Mouse (Mus musculus) spleen, adult 2 months (tissue): ENCODE data around the gene Il23a. TPM values are rescaled to one million over a fixed set of nuclear protein-coding genes. Genes with fewer than 3 reads are reported as not detected.

Source experiments
- DNase-seq, 2 experiments: peaks; one replicate each; pipeline versions ENCODE4 v3.0.0 to v3.0.0-alpha.2; 2012 to 2021; ENCODE audit warnings: low spot score in 2 of 2, low read depth in 1 of 2
- H3K27ac ChIP-seq: fragments of 200-500 bp; 2 replicates; pipeline ENCODE4 v1.5.1; 2012; ENCODE audit warnings: low read length, inconsistent platforms; ENCODE audit not compliant: insufficient read depth
- H3K27me3 ChIP-seq: fragments of 200-500 bp; 2 replicates; pipeline ENCODE4 v1.6.1; 2012; ENCODE audit warnings: mild to moderate bottlenecking, moderate library complexity, low read length, inconsistent platforms; ENCODE audit not compliant: control insufficient read depth, insufficient read depth
- H3K36me3 ChIP-seq: fragments of 200-500 bp; 2 replicates; pipeline ENCODE4 v1.6.1; 2012; ENCODE audit warnings: mild to moderate bottlenecking, low read length, inconsistent platforms; ENCODE audit not compliant: control insufficient read depth, insufficient read depth
- H3K4me1 ChIP-seq: fragments of 200-500 bp; 2 replicates; pipeline ENCODE4 v1.6.1; 2011; ENCODE audit warnings: inconsistent platforms; ENCODE audit not compliant: control insufficient read depth, insufficient read depth, insufficient read length
- H3K4me3 ChIP-seq: fragments of 200-500 bp; 2 replicates; pipeline ENCODE4 v1.5.1; 2011; ENCODE audit warnings: mild to moderate bottlenecking, inconsistent platforms; ENCODE audit not compliant: insufficient read depth, insufficient read length; ENCODE audit errors: extremely low read depth
- CTCF ChIP-seq: fragments of 200-500 bp; IDR thresholded peaks from 2 replicates; pipeline ENCODE4 v1.5.1; 2011; ENCODE audit warnings: mild to moderate bottlenecking, inconsistent platforms; ENCODE audit not compliant: insufficient read depth, insufficient read length, insufficient replicate concordance; ENCODE audit errors: extremely low read depth
- POLR2A ChIP-seq: fragments of 200-500 bp; IDR thresholded peaks from 2 replicates; pipeline ENCODE4 v1.6.1; 2011; ENCODE audit warnings: low read depth, low read length, inconsistent platforms
- WGBS: fragments of 180-500 bp; shearing (Covaris S2); methylation state at CpG from one replicate; pipeline ENCODE4 v1.1.7; 2018; 5-methylcytosine and 5-hydroxymethylcytosine counted together
- polyA plus RNA-seq: library from polyadenylated mRNA; depleted of rRNA; stranded (reverse); fragments of >200 nt; gene quantifications from 2 replicates; pipeline ENCODE4 v1.2.3, GENCODE M21; 2012

Gene Il23a
- polyA plus RNA-seq, 1 experiment = not detected

DNA sequence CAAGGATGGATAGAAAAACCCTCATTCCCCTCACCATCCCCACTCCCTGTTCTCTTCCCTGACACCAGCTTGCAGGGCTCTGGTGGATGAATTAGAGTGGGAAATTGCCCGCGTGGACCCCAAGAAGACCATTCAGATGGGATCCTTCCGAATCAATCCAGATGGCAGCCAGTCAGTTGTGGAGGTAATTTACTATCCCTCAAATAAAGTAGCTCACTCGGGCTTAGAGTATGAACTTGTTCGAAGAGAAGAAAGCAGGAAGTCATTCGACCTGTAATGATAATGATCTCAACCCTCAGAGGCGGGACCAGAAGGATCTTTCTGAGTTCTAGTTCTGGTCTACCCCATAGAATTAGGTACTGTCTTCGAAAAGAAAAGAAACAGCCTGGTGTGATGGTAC lies 25.0 kb upstream of the Il23a start:
- TF ChIP-seq POLR2A (no peak), CTCF (no peak)
- peaks cover 4% of the 10 kb centered on the region; the same call in 1 of the 2 replicates for H3K4me1 ChIP-seq
- no peak for DNase-seq
- WGBS = 46% methylated on average over 8 of the region's 8 CpGs
- H3K4me3 ChIP-seq = peak overlapping the region; percentile 92; the same call in 1 of the 2 replicates
- H3K27me3 ChIP-seq = no peaks in the 10 kb centered on the region
- no peak overlapping the region for H3K27ac ChIP-seq
- H3K36me3 ChIP-seq = peaks cover 14% of the 10 kb centered on the region

DNA sequence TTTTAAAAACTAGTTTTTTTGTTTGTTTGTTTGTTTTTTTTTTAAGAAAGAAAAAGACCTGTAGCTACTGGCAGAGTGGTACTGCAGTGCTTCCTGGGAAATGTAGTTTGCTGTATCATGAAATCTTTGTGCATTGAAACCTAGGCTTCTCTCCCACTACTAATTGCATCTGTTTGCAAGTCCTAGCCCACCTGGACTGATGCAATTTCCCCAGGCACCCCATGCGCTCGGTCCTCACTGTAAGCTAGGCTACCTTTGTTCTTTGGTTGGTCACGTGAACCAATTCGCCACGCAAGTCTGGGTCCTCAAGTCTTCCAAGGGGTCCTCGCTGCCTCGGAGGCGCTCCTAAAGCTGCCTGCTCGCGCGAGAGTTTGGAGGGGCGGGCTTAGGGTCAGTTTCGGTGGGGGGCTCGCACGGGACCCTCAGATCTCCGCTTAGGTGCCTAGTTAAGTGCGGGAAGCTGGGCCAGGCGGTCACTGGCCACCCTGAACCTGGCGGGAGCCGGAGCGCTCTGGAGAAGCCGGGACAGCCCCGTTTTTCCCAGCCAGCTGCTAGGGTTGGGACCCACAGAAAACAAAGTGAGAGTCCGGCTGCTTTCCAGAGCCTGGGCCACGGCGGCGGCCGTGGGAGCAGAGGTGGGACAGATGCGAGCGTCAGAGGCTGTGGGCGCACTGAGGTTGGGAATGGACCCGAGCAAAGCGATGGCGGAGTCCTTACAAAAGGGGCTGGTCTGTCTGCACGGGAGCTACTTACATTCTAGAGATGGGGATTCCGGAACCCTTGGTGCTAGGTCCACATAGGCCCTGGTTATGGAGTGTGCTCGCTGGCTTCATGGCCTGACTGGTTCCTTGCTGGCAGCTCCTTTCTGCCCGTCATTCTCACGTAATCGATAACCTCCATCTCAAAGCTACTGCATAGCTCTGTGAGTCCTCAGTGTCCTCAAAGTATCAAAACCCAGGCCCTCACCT lies 23.9 kb upstream of the Il23a start, which contains the start of gene Cnpy2:
Gene Cnpy2, plus strand, starts transcription at position 319 of the 968 bp plus-strand sequence.
- peak within 1 kb of the TSS; percentile 87 for H3K27ac ChIP-seq
- under 1% methylated on average over 40 of the region's 40 CpGs for WGBS
- H3K27me3 ChIP-seq = no peaks in the 10 kb centered on the region
- DNase-seq = peak in 1 of 2 experiments; percentile 73
- peaks cover 17% of the 10 kb centered on the region for H3K36me3 ChIP-seq
- peaks cover 4% of the 10 kb centered on the region; the same call in 1 of the 2 replicates for H3K4me1 ChIP-seq
- peak within 1 kb of the TSS; percentile 92 for H3K4me3 ChIP-seq
- no peak for TF ChIP-seq CTCF
- TF ChIP-seq POLR2A = no peak

DNA sequence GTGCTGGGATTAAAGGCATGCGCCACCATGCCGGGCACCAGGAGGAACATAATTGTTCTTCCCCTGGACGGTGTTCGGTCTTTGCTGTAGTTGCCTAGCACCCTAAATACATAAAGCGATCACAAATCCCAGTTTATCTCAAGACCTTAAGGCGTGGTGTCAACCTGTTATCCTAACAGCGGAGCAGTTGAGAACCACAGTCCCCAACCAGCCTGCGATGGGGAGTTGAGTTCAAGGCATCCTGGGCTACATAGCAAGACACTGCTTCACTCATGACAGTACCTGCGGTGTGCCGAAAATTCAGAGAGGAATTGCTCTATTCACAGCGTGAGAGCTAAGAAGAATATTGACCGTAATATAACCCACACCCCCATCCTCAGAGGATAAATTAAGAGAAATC lies 23.1 kb upstream of the Il23a start:
- Histone ChIP-seq H3K4me3 (no peak overlapping the region), H3K4me1 (peaks cover 4% of the 10 kb centered on the region; the same call in 1 of the 2 replicates), H3K27ac (no peak overlapping the region), H3K36me3 (peaks cover 16% of the 10 kb centered on the region), H3K27me3 (no peaks in the 10 kb centered on the region)
- TF ChIP-seq CTCF (no peak), POLR2A (no peak)
- DNase-seq = no peak
- 61% methylated on average over 12 of the region's 12 CpGs for WGBS

DNA sequence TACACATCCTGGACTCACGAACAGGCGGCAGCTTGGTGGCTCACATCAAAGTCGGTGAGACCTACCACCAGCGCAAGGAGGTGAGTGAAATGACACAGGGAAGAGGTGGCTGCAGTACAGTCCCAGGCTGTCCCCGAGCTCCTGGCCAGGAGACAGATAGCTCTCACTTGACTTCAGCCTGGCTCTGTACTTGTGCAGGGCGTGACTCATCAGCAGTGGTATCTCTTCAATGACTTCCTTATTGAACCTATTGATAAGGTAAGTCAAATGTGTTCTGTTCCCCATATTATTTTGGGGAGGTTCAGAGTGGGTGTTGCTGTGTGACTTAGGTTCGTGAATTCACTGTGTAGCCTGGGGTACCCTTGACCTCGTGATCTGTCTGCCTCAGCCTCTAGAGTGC lies 17.0 kb upstream of the Il23a start:
- H3K27me3 ChIP-seq = no peaks in the 10 kb centered on the region
- no peaks in the 10 kb centered on the region for H3K4me1 ChIP-seq
- TF ChIP-seq POLR2A = no peak
- 91% methylated on average over 8 of the region's 8 CpGs for WGBS
- no peak overlapping the region for H3K4me3 ChIP-seq
- no peak for DNase-seq
- peaks cover 37% of the 10 kb centered on the region for H3K36me3 ChIP-seq
- H3K27ac ChIP-seq = no peak overlapping the region

DNA sequence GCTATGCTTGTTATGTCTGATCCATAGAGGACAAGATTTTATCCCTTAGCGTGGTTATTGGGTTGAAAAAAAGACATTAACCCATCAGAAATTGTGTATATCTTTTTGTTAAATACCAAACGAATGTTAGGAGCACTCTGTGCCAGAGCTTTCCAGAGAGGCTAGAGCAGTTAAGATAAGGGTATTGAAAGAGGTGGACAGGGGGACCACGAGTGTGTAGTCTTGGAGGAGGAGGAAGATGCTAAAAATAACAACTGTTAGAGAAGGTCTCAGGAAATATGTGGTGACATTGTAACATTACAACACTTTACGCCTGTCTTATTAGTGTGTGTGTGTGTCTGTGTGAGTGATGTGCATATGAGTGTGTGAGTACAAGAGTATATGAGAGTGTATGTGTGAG lies 12.3 kb upstream of the Il23a start:
- TF ChIP-seq POLR2A = no peak
- TF ChIP-seq CTCF = no peak
- peaks cover 32% of the 10 kb centered on the region for H3K36me3 ChIP-seq
- 64% methylated on average over 4 of the region's 4 CpGs for WGBS
- H3K27ac ChIP-seq = no peak overlapping the region
- H3K4me3 ChIP-seq = no peak overlapping the region
- DNase-seq = no peak
- no peaks in the 10 kb centered on the region for H3K27me3 ChIP-seq
- no peaks in the 10 kb centered on the region for H3K4me1 ChIP-seq

DNA sequence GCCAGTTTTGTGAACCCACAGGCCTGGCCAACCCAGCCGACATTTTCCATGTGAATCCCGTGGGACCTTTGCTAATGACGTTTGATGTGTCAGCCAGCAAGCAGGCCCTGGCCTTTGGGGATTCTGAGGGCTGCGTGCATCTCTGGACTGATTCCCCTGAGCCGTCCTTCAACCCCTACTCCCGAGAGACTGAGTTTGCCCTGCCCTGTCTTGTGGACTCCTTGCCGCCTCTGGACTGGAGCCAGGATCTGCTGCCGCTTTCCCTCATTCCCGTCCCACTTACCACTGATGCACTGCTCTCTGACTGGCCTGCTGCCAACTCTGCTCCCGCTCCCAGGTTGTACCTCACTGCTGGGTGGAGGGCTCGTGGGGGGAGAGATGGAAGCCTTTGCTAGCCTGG lies 11.6 kb upstream of the Il23a start:
- Histone ChIP-seq H3K36me3 (peaks cover 26% of the 10 kb centered on the region), H3K4me1 (no peaks in the 10 kb centered on the region), H3K27ac (no peak overlapping the region), H3K27me3 (no peaks in the 10 kb centered on the region), H3K4me3 (no peak overlapping the region)
- WGBS = 60% methylated on average over 11 of the region's 11 CpGs
- TF ChIP-seq POLR2A (no peak), CTCF (no peak)
- no peak for DNase-seq

DNA sequence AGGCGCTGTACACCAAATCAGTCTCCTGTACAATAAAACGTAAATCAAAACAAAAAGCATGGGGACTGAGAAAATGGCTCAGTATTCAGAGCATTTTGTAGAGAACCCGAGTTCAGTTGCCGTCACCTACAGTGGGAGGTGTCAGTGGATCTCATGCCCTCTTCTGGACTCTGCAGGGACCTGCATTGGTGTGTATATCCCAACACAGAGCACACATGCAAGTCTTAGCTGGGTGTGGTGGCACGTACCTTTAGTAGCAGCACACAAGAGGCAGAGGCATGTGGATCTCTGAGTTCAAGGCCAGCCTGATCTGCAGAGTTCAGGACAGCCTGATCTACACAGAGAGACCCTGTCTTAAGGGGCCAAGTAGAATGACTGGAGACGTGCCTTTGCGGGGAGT lies 11.1 kb upstream of the Il23a start:
- Histone ChIP-seq H3K27ac (no peak overlapping the region), H3K4me3 (no peak overlapping the region), H3K27me3 (no peaks in the 10 kb centered on the region), H3K4me1 (no peaks in the 10 kb centered on the region), H3K36me3 (peaks cover 24% of the 10 kb centered on the region)
- DNase-seq = no peak
- TF ChIP-seq POLR2A (no peak), CTCF (no peak)
- 92% methylated on average over 7 of the region's 7 CpGs for WGBS
